Mouse (Mus musculus): Measurements from ENCODE around the gene Oxnad1. TPM values are rescaled to one million over a fixed set of nuclear protein-coding genes. Genes with fewer than 3 reads are reported as not detected.
"Not testable (repeated sequence)": the region's sequence is repeated elsewhere in the genome, so short reads cannot be mapped to it uniquely, and the experiment has no call there.

The Oxnad1 gene
- polyA plus RNA-seq, 1 experiment from 2014 or later: 57.1 TPM

- POLR2A ChIA-PET: no interaction called here
- H3K27me3 ChIP-seq: no peaks in the 10 kb centered on the region
- in situ Hi-C loops (cut with MboI; ENCODE audit: low pct_unique_long_range_greater_than_20kb): no loop called here
- no peak for ATAC-seq
- DNase-seq (ENCODE audit: low read depth, low spot score): no peak
- TF ChIP-seq CTCF (IDR thresholded peaks at IDR 0.05): no peak
- CTCF ChIA-PET: interaction anchor here (1.9 kb wide), 1 partner anchor 107 kb away, joined by 6 read pairs; no protein-coding TSS in a partner anchor
Observed at GRCm38 (mm10) chr14:32061398-32061797, 23.8 kb upstream of the Oxnad1 start.

GRCm38 (mm10) chr14:32072807-32073206 lies 12.4 kb upstream of the Oxnad1 start:
- no peak for TF ChIP-seq CTCF (IDR thresholded peaks at IDR 0.05)
- no peaks in the 10 kb centered on the region for H3K27me3 ChIP-seq
- in situ Hi-C loops (cut with MboI; ENCODE audit: low pct_unique_long_range_greater_than_20kb): loop anchor here (5.0 kb wide), 2 partner anchors 116 to 276 kb away; no protein-coding TSS in a partner anchor
- ChIA-PET CTCF (interaction anchor here (1.2 to 1.3 kb wide), 2 partner anchors 118 to 278 kb away, joined by 3 read pairs; no protein-coding TSS in a partner anchor), POLR2A (no interaction called here)
- no peak for DNase-seq (ENCODE audit: low read depth, low spot score)
- ATAC-seq: peak; percentile 3

- in situ Hi-C loops (cut with MboI; ENCODE audit: low pct_unique_long_range_greater_than_20kb): loop anchor here (5.0 kb wide), 2 partner anchors 116 to 276 kb away; no protein-coding TSS in a partner anchor
- DNase-seq (ENCODE audit: low read depth, low spot score): no peak
- ChIA-PET CTCF (interaction anchor here (1.2 to 1.3 kb wide), 2 partner anchors 118 to 279 kb away, joined by 3 read pairs; no protein-coding TSS in a partner anchor), POLR2A (interaction anchor here (0.9 kb wide), 1 partner anchor 110 kb away, joined by 4 read pairs; no protein-coding TSS in a partner anchor)
- TF ChIP-seq CTCF (IDR thresholded peaks at IDR 0.05): no peak
- peak; percentile 58 for ATAC-seq
- H3K27me3 ChIP-seq: no peaks in the 10 kb centered on the region
Observed at GRCm38 (mm10) chr14:32073211-32073685, 11.9 kb upstream of the Oxnad1 start.

GRCm38 (mm10) chr14:32073901-32074300 lies 11.3 kb upstream of the Oxnad1 start:
- H3K27me3 ChIP-seq: no peaks in the 10 kb centered on the region
- ATAC-seq (no peak), DNase-seq (ENCODE audit: low read depth, low spot score) (no peak)
- no peak for TF ChIP-seq CTCF (IDR thresholded peaks at IDR 0.05)
- in situ Hi-C loops (cut with MboI; ENCODE audit: low pct_unique_long_range_greater_than_20kb): loop anchor here (5.0 kb wide), 2 partner anchors 117 to 277 kb away; no protein-coding TSS in a partner anchor
- CTCF ChIA-PET: interaction anchor here (1.3 kb wide), 1 partner anchor 280 kb away, joined by 3 read pairs; no protein-coding TSS in a partner anchor
- POLR2A ChIA-PET: interaction anchor here (0.9 kb wide), 1 partner anchor 111 kb away, joined by 4 read pairs; no protein-coding TSS in a partner anchor

GRCm38 (mm10) chr14:32076896-32077575 lies 8.1 kb upstream of the Oxnad1 start:
- ChIA-PET POLR2A (interaction anchor here (0.6 to 0.7 kb wide), 2 partner anchors 43 to 284 kb away, joined by 3 to 6 read pairs; no protein-coding TSS in a partner anchor), CTCF (interaction anchor here (0.9 to 1.5 kb wide), 6 partner anchors 11 to 305 kb away, joined by 3 to 6 read pairs (median 4); no protein-coding TSS in a partner anchor)
- in situ Hi-C loops (cut with MboI; ENCODE audit: low pct_unique_long_range_greater_than_20kb): no loop called here
- ATAC-seq (peak; percentile 53), DNase-seq (ENCODE audit: low read depth, low spot score) (no peak)
- peak; percentile 97 for TF ChIP-seq CTCF (IDR thresholded peaks at IDR 0.05)
- no peaks in the 10 kb centered on the region for H3K27me3 ChIP-seq

GRCm38 (mm10) chr14:32081026-32081425 lies 4.1 kb upstream of the Oxnad1 start:
- in situ Hi-C loops (cut with MboI; ENCODE audit: low pct_unique_long_range_greater_than_20kb): loop anchor here (5.0 kb wide), 1 partner anchor 424 kb away; no protein-coding TSS in a partner anchor
- H3K27me3 ChIP-seq: no peaks in the 10 kb centered on the region
- ATAC-seq (no peak), DNase-seq (ENCODE audit: low read depth, low spot score) (no peak)
- POLR2A ChIA-PET: no interaction called here
- CTCF ChIA-PET: no interaction called here
- TF ChIP-seq CTCF (IDR thresholded peaks at IDR 0.05): no peak

- in situ Hi-C loops (cut with MboI; ENCODE audit: low pct_unique_long_range_greater_than_20kb): loop anchor here (5.0 kb wide), 1 partner anchor 426 kb away; no protein-coding TSS in a partner anchor
- no peak for DNase-seq (ENCODE audit: low read depth, low spot score)
- TF ChIP-seq CTCF (IDR thresholded peaks at IDR 0.05): no peak
- ChIA-PET CTCF (no interaction called here), POLR2A (no interaction called here)
- H3K27me3 ChIP-seq: no peaks in the 10 kb centered on the region
- ATAC-seq: no peak
Observed at GRCm38 (mm10) chr14:32082891-32083290, 2.3 kb upstream of the Oxnad1 start.

GRCm38 (mm10) chr14:32083466-32083865 lies 1.7 kb upstream of the Oxnad1 start:
- no peak for DNase-seq (ENCODE audit: low read depth, low spot score)
- ChIA-PET POLR2A (no interaction called here), CTCF (no interaction called here)
- no peaks in the 10 kb centered on the region for H3K27me3 ChIP-seq
- TF ChIP-seq CTCF (IDR thresholded peaks at IDR 0.05): no peak
- in situ Hi-C loops (cut with MboI; ENCODE audit: low pct_unique_long_range_greater_than_20kb): loop anchor here (5.0 kb wide), 1 partner anchor 426 kb away; no protein-coding TSS in a partner anchor
- no peak for ATAC-seq

GRCm38 (mm10) chr14:32085486-32086201 lies 470 bp downstream of the Oxnad1 start, which contains the start of gene Dph3:
TSS of gene Dph3 (minus strand) at chr14:32085729.
- peak; percentile 96 for DNase-seq (ENCODE audit: low read depth, low spot score)

GRCm38 (mm10) chr14:32086226-32086625 lies 1.1 kb downstream of the Oxnad1 start:
- in situ Hi-C loops (cut with MboI; ENCODE audit: low pct_unique_long_range_greater_than_20kb): no loop called here
- CTCF ChIA-PET: interaction anchor here (1.3 kb wide), 1 partner anchor 106 kb away, joined by 3 read pairs; no protein-coding TSS in a partner anchor
- POLR2A ChIA-PET: interaction anchor here (1.0 kb wide), 1 partner anchor 138 kb away, joined by 3 read pairs; no protein-coding TSS in a partner anchor
- TF ChIP-seq CTCF (IDR thresholded peaks at IDR 0.05): no peak
- DNase-seq (ENCODE audit: low read depth, low spot score): no peak
- H3K27me3 ChIP-seq: no peaks in the 10 kb centered on the region
- no peak for ATAC-seq

More at GRCm38 (mm10) chr14:32085486-32086201, 470 bp downstream of the Oxnad1 start, which contains the start of gene Dph3:
- in situ Hi-C loops (cut with MboI; ENCODE audit: low pct_unique_long_range_greater_than_20kb): no loop called here
- POLR2A ChIA-PET: interaction anchor here (0.6 to 1.0 kb wide), 2 partner anchors 22 to 138 kb away, joined by 3 read pairs; no protein-coding TSS in a partner anchor
- H3K27me3 ChIP-seq: no peaks in the 10 kb centered on the region
- no peak for TF ChIP-seq CTCF (IDR thresholded peaks at IDR 0.05)
- CTCF ChIA-PET: interaction anchor here (1.3 kb wide), 1 partner anchor 107 kb away, joined by 3 read pairs; no protein-coding TSS in a partner anchor
- ATAC-seq: peak; percentile 91

GRCm38 (mm10) chr14:32087584-32088248 lies 2.5 kb downstream of the Oxnad1 start:
- POLR2A ChIA-PET: not testable (repeated sequence)

More at GRCm38 (mm10) chr14:32087584-32088248, 2.5 kb downstream of the Oxnad1 start:
- in situ Hi-C loops (cut with MboI; ENCODE audit: low pct_unique_long_range_greater_than_20kb); DNase-seq (ENCODE audit: low read depth, low spot score); CTCF ChIA-PET; H3K27me3 ChIP-seq; ATAC-seq: not testable (repeated sequence)

All from Patski (cell line).